14 mouse cellular contexts compared by ENCODE assay signal in the genomic region with DNA sequence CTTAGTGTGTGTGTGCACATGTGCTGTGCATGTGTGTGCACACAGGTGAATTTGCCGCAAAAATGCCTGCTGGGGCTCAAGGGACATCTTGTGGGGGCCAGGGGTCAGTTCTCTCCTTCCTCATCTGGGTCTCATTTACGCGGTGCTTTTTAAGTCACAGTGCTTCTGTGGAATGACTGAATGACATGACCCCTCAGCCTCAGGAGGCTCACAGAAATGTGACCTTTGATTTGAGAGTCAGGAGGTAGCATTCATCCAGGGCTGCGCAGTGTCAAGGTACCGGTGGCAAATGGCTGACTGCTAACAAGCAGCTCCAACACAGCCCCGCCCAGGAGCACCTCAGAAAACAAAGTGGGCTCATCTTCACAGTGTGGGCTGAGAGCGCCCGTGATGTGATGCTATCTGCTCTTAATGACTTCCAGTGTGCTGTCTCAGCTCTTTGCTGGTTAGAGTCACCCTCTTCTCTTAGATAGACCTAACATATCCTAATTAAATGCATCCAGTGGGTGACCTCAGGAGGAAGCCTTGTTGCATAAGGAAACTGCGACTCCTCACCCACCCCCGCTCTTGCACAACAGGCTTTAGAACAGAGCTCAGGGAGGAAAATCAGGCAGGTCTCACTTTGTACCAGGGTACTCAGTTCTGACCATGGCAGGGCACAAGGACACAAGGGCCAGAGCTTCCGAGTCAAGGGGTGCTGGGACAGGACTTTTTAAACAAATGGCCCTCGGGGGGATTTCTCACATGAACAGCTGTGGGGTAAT.
DNase-seq lines count a peak whose midpoint lies in the region; ATAC-seq and TF ChIP-seq lines count a peak whose summit lies in the region.
"Had no signal": no experiment of that assay in that cellular context is flagged by ENCODE, and none has a peak within 500 bp of the region (broad histone marks: within the 10 kb centered on the region; RNA-seq: fewer than 3 reads in every experiment).

No protein-coding gene starts in this region.

- H3K27ac ChIP-seq in hindbrain, embryonic 10.5 days, result no peak overlapping the region
- no peak overlapping the region for H3K27ac ChIP-seq in hindbrain, embryonic 14.5 days
- no peak overlapping the region for H3K27ac ChIP-seq in lung, postnatal 0 days (ENCODE audit: low read length)

- H3K4me2 ChIP-seq in hindbrain, embryonic 14.5 days (replicated peaks), result no peak overlapping the region
- no peak overlapping the region for H3K4me2 ChIP-seq in lung, postnatal 0 days (replicated peaks; ENCODE audit: low read depth, low read length)

- no peak for ATAC-seq in hindbrain, embryonic 14.5 days (ENCODE audit: low FRiP score)
- ATAC-seq in lung, postnatal 0 days, result peak; percentile 26; the same call in 1 of the 2 replicates

- no peak for TF ChIP-seq CTCF in lung, postnatal 0 days (IDR thresholded peaks at IDR 0.05)

- WGBS in hindbrain, embryonic 10.5 days, result 47% methylated on average over 12 of the region's 12 CpGs
- WGBS in hindbrain, embryonic 14.5 days, result 66% methylated on average over 12 of the region's 12 CpGs
- 60% methylated on average over 12 of the region's 12 CpGs for WGBS in lung, postnatal 0 days

- no peak overlapping the region for H3K9ac ChIP-seq in hindbrain, embryonic 14.5 days
- H3K9ac ChIP-seq in lung, postnatal 0 days (replicated peaks; ENCODE audit: low read depth), result no peak overlapping the region

- intact Hi-C loops in left cerebral cortex, postnatal 36 days (cut with DNase I), result no loop called here

- no peaks in the 10 kb centered on the region; the same call in 1 of the 2 replicates for H3K9me3 ChIP-seq in hindbrain, embryonic 10.5 days
- no peaks in the 10 kb centered on the region for H3K9me3 ChIP-seq in hindbrain, embryonic 14.5 days (ENCODE audit: control insufficient read depth, low read length)
- no peaks in the 10 kb centered on the region for H3K9me3 ChIP-seq in lung, postnatal 0 days (ENCODE audit: low read length)

- DNase-seq in hindbrain, embryonic 10.5 days (ENCODE audit: low spot score), result peak; percentile 54
- no peak for DNase-seq in hindbrain, embryonic 14.5 days (ENCODE audit: low spot score)
- peak; percentile 56 for DNase-seq in NIH3T3 (ENCODE audit: low read depth)
- peak; percentile 62 for DNase-seq in embryo, embryonic 9.5 days (ENCODE audit: extremely low spot score)
- DNase-seq in lung, postnatal 0 days (ENCODE audit: low spot score), result peak; percentile 46
- DNase-seq in c-Kit-positive CD71-positive TER-119-positive erythroid progenitor cells, embryonic 14.5 days (ENCODE audit: low spot score), result no peak
- DNase-seq in left cerebral cortex, postnatal 36 days (ENCODE audit: low spot score in 2 of 2), result no peak
- no peak for DNase-seq in MN1 (ENCODE audit: low spot score)
- DNase-seq: cerebellum, postnatal 36 days; gastrocnemius, postnatal 14 days; kidney, postnatal 36 days; liver; thymus, postnatal 25 days had no signal

- no peaks in the 10 kb centered on the region; the same call in 1 of the 2 replicates for H3K27me3 ChIP-seq in hindbrain, embryonic 10.5 days (ENCODE audit: insufficient read depth, poor library complexity, severe bottlenecking)
- H3K27me3 ChIP-seq in hindbrain, embryonic 14.5 days (ENCODE audit: control insufficient read depth, insufficient read depth, low read length), result no peaks in the 10 kb centered on the region
- H3K27me3 ChIP-seq in lung, postnatal 0 days (replicated peaks; ENCODE audit: insufficient read depth, low read length), result no peaks in the 10 kb centered on the region

- peaks cover 18% of the 10 kb centered on the region for H3K4me1 ChIP-seq in hindbrain, embryonic 10.5 days (replicated peaks)
- 0 out of 2 replicates have a peak, but pooled peaks cover 5% of the 10 kb centered on the region for H3K4me1 ChIP-seq in hindbrain, embryonic 14.5 days (replicated peaks; ENCODE audit: control insufficient read depth, insufficient read depth, low read length)
- no peaks in the 10 kb centered on the region for H3K4me1 ChIP-seq in lung, postnatal 0 days (ENCODE audit: insufficient read depth, low read depth, low read length)

- H3K4me3 ChIP-seq in hindbrain, embryonic 10.5 days, result no peak overlapping the region
- no peak overlapping the region for H3K4me3 ChIP-seq in hindbrain, embryonic 14.5 days (replicated peaks; ENCODE audit: low read length)
- no peak overlapping the region for H3K4me3 ChIP-seq in lung, postnatal 0 days (ENCODE audit: low read depth, low read length)

- no peaks in the 10 kb centered on the region for H3K36me3 ChIP-seq in hindbrain, embryonic 10.5 days
- no peaks in the 10 kb centered on the region for H3K36me3 ChIP-seq in hindbrain, embryonic 14.5 days (replicated peaks; ENCODE audit: control insufficient read depth, insufficient read depth)
- no peaks in the 10 kb centered on the region for H3K36me3 ChIP-seq in lung, postnatal 0 days (ENCODE audit: insufficient read depth, low read length)
- H3K36me3 ChIP-seq: G1E had no signal

- TF ChIP-seq EP300 in lung, postnatal 0 days (IDR thresholded peaks at IDR 0.05), result no peak

Comparison
In these comparisons a context has a peak if more than half of its experiments do, and no peak if none do; other contexts are left out.
1. DNase-seq: peak in hindbrain, embryonic 10.5 days (single experiment), NIH3T3 (single experiment), embryo, embryonic 9.5 days (single experiment) and lung, postnatal 0 days (single experiment); none in hindbrain, embryonic 14.5 days (single experiment), c-Kit-positive CD71-positive TER-119-positive erythroid progenitor cells, embryonic 14.5 days (single experiment), left cerebral cortex, postnatal 36 days (0 of 2) and MN1 (single experiment).